Mouse (Mus musculus): ENCODE data around the gene Tgoln1.

DNA sequence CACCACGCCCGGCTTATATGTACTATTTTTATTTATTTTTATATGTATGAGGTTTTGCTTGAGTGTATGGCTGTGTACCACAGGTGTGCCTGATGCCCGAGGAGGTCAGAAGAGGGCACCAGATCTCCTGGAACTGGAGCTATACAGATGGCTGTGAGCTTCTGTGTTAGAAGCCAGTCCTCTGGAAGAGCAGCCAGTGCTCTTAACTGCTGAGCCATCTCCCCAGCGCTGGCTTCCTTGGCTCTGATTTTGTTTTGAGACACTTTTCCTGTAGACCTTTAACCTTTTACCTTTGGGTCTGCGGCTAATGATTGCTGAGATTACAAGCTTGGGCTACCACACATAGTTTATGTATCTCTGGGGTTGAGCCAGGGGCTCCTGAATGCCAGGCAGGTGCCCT, 49.3 kb downstream of the Tgoln1 start:
- TF ChIP-seq GATA1 (IDR thresholded peaks at IDR 0.05; ENCODE audit: borderline replicate concordance, low read length) = no peak
- no peak for TF ChIP-seq FLI1 (IDR thresholded peaks at IDR 0.05; ENCODE audit: low read length)
